Mouse (Mus musculus): Measurements from ENCODE around the gene Anks1b.

Gene Anks1b

DNA sequence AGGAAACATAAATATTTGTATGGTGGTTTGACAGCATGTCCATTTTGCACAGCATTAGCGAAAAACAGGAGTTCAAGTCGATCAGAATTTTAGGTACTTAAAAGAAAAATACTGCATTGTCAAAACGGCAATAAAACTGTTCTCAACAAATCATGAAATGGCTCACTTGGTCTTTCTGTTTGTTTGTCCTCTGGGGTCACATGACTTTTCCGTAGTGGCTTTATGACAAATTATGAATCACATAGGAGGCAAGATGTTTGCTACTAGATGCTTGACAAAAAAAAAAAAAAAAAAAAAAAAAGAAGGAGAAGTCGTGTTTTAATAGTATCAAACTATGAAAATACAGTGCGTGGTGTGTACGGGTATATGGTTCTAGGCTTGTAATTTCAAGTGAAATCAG lies 495.7 kb downstream of the Anks1b start:
- no peak for DNase-seq (ENCODE audit: extremely low spot score, low read depth, low spot score)

DNA sequence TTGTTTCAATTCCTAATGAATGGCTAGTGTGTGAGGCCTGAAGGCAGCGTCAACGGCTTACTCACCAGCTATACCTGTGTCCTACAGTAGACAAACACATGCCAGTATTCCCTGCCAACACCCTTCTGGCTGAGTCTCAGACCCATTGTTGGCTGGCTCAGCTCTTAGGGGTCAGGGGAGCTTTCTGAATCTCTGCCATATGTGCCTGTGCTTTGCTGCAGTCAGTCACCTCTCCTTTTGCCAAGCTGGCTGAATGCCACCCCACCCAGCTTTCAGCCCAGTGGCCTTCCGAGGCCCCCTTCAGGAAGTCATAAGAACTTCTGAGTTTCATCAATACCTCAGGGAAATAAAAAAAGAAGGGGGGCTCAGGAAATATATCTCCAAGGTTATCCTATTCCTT lies 497.4 kb downstream of the Anks1b start:
- no peak for DNase-seq (ENCODE audit: extremely low spot score, low read depth, low spot score)

DNA sequence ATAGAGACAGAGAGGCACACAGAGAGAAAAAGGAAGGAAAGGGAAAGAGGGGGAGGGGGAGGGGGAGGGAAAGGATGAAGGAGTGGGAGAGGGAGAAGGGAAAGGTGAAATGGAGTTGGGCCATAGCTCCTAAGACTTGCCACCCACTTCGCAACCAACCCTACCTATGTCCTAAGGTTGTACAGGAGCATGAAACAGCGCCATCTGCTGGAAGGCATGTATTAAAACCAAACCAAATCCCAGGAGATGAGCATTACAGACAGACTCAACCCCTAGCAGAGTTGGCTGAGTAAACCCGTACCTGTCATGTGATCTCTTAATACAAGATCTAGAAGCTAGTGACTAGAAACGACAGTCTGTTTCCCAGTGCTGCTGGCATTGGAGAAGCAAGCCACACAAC lies 500.2 kb downstream of the Anks1b start:
- no peak for DNase-seq (ENCODE audit: extremely low spot score, low read depth, low spot score)

DNA sequence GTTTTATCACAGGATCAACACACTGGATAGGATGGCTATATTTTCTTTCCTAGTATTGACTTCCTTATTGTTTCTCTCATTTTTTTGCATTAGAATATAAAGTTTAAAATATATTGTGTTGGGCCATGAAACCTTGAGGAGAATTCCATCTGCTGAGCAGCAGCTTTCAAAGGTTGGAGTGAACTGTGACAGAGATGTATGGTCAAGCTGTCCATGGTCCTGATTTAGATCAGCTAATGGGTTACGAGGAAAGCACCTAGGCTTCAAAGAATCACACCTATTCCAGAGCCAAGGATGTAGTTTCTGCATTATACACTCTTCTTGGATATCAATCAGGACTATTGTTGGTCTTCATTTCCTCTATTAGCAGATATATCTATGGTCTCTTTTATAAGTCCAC lies 503.3 kb downstream of the Anks1b start:
- DNase-seq (ENCODE audit: extremely low spot score, low read depth, low spot score) = no peak

DNA sequence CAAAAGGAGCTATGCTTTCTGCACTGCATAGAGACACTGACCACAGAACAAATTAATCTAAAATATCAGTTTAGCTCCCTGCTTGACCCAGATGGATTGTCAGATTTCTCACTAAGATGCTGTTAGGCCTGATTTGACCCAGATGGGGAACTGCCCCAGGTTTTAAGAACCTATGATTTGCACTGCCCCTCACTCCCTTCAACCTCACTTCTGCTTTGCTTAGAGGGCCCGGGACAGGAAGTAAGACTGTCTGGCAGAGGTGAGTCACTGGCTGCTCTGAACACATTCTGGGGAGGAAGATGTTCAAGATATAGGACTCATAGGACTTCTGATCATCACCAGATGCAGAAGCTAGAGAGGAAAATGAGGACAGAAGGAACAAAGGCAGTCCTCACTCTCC lies 506.8 kb downstream of the Anks1b start:
- no peak for DNase-seq (ENCODE audit: extremely low spot score, low read depth, low spot score)

DNA sequence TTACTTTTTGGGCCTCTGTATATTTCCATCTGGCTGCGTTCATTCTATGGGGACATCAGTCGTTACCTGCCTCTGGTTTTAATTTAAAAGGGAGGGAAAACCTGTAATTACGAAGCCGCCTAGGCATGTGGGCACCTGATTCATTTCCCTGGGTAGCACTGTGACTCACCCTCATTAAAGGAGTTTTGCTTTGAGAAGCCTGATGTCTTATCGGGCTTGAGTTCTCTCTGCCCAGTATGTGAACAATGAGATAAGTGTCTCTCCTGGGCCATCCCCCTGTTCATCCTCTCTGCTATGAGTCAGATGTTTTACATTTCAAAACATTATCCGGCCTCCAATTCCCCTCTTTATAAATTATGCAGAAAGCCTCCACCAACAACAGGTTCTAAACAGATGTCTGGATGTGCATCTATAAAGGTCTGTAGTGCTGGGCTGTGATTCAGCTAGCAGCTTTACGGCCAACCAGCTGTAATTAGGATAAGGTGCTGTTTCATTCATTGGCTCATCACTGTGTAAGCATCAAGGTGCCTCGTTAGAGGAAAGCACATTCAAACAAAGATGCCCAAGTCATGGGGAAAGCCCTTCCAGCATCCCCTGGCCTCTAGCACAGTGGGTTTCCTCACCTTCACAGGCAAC lies 507.5 kb downstream of the Anks1b start:
- DNase-seq (ENCODE audit: extremely low spot score, low read depth, low spot score) = no peak

DNA sequence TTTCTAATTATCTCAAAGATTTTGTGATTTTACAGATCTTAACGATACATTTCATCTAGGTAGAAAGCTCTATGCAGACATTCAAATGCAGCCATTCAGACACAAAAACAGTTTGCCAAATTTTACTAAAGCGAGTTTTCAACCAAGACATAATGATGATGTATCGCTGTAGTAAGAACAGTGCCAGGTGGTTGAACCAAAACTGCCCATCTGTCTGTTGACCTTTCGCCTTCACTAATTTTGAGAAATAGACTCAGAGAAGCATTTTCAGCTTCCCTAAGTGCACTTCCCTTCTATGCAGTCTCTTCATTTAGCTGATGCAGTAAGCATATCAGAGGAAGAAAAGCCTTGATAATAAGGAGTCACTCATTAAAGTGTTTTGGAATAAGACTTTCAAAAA lies 527.1 kb downstream of the Anks1b start:
- DNase-seq (ENCODE audit: extremely low spot score, low read depth, low spot score) = no peak

DNA sequence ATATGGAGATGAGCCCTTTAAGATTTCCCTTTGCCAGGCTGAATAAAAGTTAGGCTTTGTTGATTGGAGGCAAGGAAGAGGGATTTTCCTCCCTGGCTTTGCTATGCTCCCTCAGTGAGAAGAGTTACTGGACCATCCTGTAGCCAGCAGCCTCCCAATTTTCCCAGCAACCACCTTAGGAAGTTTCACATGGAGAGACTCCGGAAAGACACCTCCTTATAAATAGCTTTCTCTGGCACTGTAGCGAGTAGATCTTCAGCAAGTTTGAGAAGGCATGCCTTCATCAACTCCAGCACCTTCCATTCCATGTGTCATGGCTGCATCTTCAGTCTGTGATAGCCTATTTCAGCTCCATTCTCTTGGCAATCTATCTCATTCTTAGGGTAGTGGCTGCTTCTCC lies 535.2 kb downstream of the Anks1b start:
- DNase-seq (ENCODE audit: extremely low spot score, low read depth, low spot score) = no peak

DNA sequence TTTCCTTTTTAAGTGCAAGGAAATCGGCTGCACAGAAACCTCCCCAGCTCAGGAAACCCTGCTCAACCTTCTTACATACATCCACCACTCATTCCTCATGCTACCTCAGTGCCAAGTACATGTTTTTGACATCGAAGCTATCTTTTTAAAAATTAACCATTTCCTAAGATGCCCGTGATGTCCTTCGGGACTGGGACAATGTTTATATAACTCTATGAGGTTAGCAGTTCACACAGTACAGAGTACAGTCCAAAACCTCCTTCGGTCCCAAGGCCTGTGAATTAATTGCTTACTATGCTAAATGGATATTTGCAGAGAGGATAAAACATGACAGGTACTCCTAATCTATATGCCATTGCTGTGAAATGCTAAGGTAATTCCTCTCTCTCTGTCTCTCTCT lies 558.2 kb downstream of the Anks1b start:
- DNase-seq (ENCODE audit: extremely low spot score, low read depth, low spot score) = no peak

DNA sequence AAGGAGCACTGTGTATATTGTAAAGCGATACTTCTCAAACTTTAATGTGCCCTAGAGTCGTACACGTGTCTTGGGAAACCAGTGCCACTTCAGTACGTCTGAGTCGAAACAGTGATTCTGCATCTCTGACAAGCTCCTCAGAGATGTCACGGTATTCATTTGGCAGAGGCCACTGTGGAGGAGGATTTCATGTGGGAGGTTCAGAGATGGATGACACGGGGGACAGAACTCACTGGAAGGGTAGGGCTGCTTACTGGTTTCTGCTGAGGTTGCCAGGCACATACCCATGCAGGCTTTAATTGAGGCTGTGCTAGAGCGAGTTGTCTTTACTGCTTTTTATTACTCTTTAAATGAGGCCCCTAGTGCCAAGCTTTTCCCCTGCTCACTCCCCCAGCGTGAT lies 558.7 kb downstream of the Anks1b start:
- no peak for DNase-seq (ENCODE audit: extremely low spot score, low read depth, low spot score)

DNA sequence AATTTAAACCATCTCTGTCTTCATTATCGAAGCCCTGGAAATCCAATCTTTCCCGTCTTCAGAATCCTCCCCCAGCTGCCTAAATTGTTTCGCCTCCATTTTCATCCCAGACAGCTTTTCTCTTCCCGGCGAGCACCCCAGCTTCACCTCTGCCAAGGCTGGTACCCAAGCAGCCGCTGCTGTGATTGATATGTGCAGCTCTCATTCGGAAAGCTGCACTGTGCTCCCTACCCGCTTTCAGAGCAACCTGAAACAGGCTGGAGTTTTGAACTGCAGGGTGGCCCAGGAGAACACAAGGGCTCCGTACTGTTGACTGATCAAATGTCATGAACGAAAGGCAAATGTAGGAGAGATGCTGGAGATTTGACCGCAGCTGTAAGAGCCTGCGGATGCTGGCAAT lies 559.2 kb downstream of the Anks1b start:
- no peak for DNase-seq (ENCODE audit: extremely low spot score, low read depth, low spot score)

DNA sequence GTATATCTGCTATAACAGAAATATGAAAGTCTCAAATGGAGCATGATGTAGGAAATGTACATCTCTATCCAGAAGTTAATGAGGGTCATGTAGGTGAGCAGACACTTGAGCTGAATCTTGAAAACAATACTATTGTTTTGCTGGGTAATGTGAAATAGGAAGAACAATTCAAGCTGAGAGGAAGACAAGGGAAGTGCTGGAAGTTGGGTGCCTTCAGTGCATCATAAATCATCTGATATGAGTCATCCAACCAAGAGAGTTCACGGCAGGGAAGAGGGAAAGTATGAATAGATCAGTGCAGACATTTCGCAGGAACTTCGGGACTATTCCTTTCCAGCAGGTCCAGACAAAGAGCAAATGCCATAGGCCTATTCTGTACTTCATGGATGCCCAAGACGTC lies 567.7 kb downstream of the Anks1b start:
- DNase-seq (ENCODE audit: extremely low spot score, low read depth, low spot score) = no peak

DNA sequence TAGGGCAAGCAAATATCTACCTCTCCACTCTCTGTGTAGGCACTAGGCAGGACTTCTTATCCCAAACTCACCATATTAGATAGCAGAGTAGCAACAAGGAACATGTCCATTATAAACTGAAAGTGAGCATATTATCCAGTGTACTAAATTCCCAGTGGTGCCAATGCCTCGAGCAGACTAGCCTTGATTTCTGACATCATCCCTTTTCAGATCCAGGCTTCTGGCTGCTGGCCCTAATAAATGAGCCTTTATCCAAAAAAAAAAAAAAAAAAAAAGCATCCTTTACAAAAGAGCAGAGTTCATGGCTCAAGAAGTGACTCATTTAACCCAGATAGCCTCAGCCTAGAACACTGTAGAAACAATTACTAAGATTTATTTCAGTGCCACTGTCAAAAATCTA lies 568.3 kb downstream of the Anks1b start:
- no peak for DNase-seq (ENCODE audit: extremely low spot score, low read depth, low spot score)

DNA sequence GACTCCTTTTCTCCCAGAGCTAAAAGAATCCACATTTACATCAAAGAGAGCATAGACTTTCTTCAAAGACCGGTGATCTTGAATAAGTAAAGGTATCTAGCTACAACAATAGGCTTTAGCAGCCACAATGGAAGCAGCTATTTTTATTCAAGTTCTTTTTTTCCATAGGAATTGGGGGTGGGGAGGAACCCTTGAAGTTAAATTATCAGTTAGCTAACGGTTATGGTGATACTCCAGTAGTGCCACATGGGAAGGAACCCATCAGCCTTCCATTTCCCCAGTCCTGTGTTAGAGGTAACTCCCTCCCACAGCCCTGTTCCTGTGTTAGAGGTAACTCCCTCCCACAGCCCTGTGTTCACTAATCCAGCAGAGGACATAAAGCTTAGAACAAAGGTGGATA lies 591.6 kb downstream of the Anks1b start:
- DNase-seq (ENCODE audit: extremely low spot score, low read depth, low spot score) = no peak

DNA sequence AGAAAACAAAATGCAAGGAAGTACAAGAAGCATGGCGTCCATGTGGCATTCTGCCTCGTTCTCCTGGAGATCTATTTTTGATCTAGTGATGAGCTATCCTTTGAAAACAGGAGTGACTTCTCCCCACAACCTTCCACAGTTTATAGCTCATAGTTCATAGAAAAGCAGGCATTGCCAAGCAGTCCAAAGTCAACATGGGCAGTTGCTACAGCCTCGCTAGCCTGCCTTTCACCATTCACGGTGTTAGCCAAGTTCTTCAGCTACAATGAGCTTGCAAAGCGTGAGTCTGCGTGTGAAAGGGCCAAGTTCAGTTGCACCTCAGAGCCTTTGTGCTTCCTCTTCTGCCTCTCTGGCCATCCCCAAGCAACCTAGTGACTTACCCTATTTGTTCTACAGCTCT lies 592.1 kb downstream of the Anks1b start:
- no peak for DNase-seq (ENCODE audit: extremely low spot score, low read depth, low spot score)

DNA sequence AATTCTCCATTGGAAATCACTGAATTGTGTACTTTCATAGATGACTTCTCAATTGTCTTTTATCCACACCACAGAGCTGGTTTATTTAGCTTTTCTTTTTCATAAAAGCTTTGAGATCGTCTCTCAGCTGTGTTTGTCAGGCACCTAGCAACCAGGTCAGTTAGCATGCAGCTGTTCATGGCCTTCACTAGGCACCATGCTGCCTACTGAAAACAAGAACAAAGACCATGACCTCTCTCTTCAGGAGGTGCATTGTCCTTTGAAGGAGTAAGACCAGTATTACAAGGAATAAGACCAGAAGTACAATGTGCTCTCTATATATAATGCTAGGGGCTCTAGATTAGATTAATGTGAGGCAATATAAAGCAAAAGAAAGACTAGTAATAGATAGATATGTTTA lies 594.2 kb downstream of the Anks1b start:
- DNase-seq (ENCODE audit: extremely low spot score, low read depth, low spot score) = no peak

DNA sequence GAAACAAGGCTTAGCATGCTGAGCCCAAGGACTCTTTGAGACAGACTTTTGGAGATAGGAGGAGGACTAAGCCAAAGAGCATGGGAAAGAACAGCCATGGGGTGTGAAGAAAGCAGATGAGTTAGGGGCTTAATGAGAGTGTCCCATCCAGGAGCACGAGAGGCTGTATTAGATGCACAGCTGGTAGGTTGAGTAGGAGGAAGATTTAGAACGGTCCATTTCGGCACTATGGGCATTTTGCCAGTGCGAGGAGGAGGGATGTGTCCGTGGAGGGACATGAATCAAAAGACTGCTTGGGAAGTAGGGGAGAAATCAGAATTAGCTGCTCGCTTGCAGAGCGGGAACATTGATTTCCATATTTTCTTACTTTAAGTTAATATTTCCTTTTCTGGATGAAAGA lies 620.1 kb downstream of the Anks1b start:
- DNase-seq (ENCODE audit: extremely low spot score, low read depth, low spot score) = no peak

DNA sequence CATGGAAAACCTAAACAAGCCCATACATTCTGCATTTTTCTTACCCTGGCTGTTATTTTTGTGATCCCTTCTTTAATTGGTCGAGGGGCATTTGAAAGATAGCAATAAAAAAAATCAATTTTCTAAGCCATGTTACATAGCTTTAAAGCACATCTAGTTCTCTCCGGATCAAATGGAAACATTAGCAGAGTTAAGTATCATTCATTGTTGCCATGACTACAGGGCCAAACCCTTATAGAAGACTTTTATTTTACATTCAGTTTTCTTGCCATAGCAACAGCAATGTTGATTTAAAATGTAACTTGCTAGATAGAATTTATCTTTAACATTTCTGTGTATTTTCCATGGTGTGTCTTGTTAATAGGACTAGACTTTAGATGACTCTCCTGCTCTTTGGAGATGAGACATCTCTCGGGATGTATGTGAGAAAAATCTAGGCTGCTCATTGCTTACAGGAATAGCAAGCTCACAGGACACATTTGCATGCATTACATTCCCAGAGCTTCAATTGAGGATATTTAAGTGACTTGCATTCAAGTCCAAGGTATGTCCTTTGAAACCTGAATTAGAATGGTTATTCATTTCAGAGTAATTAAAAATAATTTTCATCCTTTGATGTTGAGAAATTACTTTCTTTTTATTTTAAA lies 620.8 kb downstream of the Anks1b start:
- no peak for DNase-seq (ENCODE audit: extremely low spot score, low read depth, low spot score)

DNA sequence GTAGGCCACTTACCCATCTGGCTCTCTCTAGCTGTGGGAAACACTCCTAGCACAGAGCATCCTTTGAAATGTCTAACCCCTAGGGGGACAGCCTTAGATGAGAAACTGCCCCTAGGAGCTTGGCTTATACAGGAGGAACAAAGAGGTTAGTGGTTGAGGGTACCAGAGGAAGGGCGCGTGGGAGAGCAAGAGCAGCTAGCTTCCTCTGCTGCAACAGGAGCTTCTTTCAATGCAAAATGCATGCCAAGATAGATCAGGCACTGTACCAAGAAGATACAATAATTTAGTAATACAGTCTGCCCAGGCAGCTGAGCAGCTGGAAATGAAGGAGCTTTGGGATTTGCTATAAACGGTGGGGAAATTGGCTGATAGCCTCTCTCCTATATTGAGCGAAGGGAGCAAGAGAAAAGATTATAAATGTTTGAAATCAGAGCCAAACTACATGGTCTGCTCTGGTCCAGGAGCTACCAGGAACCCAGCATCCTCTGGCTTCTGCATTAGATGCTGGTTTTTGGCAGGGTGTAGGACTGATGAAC lies 621.7 kb downstream of the Anks1b start:
- DNase-seq (ENCODE audit: extremely low spot score, low read depth, low spot score) = no peak

DNA sequence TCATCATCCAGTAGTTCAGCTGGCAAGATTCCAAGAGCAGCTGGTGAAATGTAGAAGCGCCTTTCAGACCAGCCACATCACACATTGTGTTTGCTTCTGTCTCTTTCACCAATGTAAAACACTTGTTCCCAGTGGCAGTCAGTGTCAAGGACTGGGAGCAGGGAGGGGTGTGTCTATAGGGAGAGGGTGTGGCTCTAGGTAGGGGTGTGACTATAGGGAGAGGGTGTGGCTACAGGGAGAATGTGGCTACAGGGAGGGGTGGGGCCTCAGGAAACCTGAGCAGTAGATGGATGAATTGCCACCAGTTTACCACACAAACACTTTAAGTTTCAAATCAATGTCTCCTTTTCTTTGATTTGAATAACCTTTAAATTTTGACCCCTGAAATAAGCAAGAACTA lies 634.3 kb downstream of the Anks1b start:
- DNase-seq (ENCODE audit: extremely low spot score, low read depth, low spot score) = no peak

DNA sequence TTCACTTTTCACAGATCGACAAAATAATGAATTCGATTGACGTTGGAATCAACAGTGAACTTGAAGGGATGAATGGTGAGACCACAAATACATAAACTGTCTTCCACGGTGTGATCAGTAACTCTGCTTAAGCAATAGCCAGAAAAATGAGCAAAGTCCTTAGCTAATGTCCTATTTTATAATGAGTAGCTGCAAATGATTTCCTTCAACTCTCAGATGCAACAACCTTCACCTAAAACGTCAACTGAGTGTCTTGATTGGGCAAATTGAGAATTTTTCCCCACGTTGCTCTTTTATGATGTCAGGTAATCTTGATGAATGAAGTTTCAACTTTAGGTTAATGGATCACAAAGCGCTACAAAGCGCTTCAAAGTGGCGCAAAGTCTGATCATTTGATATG lies 639.5 kb downstream of the Anks1b start:
- DNase-seq (ENCODE audit: extremely low spot score, low read depth, low spot score) = no peak

DNA sequence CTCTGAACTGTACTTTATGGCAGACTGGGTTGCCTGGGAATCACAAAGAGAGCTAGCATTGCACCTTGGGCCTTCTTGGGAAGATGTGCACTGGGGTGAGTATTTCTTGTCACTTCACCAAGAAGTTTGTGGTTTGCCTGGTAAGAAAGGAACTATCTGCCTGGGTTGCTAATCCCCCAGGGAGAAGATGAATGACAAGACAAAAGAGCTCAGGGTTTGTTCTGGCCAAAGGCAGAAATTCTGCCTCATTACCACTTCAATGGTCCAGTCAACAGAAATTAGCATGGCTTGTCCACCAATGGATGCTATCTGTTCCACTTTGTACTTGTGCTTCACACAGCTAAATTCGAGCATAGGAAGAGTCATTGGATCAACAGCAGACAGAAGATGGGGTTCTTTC lies 658.5 kb downstream of the Anks1b start:
- DNase-seq (ENCODE audit: extremely low spot score, low read depth, low spot score) = no peak

DNA sequence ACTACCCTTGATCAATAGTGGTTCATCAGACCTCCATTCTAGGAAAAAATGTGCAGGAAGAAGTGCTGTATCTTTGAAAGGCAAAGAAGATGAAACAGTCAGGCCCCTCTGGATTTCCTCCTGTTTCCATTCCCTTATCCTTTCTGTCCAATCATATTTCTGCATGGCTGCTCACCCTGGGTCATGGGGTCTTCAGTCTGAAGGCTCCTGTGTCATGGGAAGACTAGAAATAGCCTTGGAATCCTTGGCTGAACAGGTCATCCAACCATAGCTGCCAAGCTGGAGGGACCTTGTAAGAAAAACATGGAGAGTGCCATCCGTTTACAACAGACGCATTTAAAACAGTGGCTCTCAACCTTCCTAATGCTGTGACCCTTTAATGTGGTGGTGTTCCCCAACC lies 662.1 kb downstream of the Anks1b start:
- DNase-seq (ENCODE audit: extremely low spot score, low read depth, low spot score) = no peak

All from hindlimb bud, embryonic 11.5 days (tissue).